Mouse (Mus musculus) left cerebral cortex, postnatal 14 days (tissue): ENCODE results near the gene Gzmm. TPM values are rescaled to one million over a fixed set of nuclear protein-coding genes. Genes with fewer than 3 reads are reported as not detected.
"Not testable (repeated sequence)": the region's sequence is repeated elsewhere in the genome, so short reads cannot be mapped to it uniquely, and the experiment has no call there.

Experiments used
- DNase-seq, 2 experiments: peaks; one replicate each; pipeline ENCODE4 v3.0.0; 2021 to 2022; ENCODE audit warnings: low spot score in 2 of 2, mixed read lengths in 1 of 2
- intact Hi-C: fragments of 180-260 bp; cut with DNase I; formaldehyde crosslinking; loops from one replicate; pipeline ENCODE4 v1.15.1; 2025
- total RNA-seq, 2 experiments: library from RNA; stranded (reverse); gene quantifications; 2 replicates each; pipeline ENCODE4 v1.2.3; 2021

Gene Gzmm
- total RNA-seq, 2 experiments from 2014 or later, result 0.81 to 1.6 TPM

DNA sequence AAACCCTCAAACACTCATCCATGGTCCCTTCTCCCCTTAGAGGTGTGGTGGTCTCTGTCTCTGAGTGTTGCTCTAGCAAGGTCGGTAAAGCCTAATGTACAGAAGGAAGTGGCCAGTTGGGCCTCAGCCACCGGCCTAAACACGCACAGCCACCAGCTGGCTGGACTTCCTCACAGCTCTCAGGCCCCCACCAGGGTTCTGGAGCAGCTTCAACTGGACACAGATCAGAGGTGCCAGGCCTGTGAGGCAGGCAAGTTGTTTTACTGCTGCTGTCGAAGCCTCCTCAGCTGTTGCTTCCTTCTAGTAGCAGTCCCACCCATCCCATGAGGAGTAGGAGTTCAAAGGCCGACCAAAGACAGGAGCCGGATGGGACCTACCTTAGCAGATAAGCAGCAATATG is 9.1 kb downstream of the Gzmm start:
- intact Hi-C loops, result no loop called here

DNA sequence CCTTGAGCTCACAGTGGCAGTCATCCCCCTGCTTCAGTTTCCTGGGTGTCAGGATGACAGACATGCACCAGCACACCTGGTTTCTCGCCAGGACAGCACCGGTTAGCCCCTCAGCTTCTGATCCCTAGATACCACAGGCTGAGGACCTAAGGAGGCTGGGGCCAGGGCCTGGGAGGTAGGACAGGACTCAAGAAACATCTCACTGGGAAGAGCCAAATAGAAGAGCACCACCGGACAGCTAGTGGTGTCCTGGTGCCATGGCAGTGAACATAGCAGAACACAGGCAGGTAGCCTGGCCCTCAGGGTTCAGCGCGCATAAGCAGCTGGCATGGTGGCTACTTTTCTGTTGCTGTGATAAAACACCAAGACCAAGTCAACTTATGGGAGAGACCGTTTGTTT is 9.6 kb downstream of the Gzmm start:
- intact Hi-C loops, result no loop called here

More for the DNA sequence above, 9.1 kb downstream of the Gzmm start:
- no peak for DNase-seq

DNA sequence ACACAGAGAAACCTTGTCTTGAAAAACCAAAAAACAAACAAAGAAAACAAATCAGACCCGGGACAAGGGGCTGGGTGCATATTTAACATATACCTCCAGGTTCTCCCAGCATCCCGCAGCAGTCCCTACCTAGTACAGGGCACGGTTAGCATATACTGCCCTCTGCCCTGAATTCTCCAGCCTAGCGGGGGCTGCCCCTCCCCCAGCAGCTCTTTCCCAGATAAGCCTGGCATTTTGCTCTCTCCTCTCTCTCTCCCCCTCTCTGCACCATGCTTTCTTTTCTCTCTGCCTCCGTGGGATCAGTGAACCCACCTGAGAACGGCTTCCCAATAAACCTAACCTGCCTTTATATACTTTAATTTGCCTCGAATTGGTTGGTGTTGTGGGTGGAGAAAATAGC is 11.9 kb downstream of the Gzmm start:
- intact Hi-C loops, result no loop called here
- DNase-seq, result no peak

More for the DNA sequence above, 9.6 kb downstream of the Gzmm start:
- DNase-seq, result no peak

DNA sequence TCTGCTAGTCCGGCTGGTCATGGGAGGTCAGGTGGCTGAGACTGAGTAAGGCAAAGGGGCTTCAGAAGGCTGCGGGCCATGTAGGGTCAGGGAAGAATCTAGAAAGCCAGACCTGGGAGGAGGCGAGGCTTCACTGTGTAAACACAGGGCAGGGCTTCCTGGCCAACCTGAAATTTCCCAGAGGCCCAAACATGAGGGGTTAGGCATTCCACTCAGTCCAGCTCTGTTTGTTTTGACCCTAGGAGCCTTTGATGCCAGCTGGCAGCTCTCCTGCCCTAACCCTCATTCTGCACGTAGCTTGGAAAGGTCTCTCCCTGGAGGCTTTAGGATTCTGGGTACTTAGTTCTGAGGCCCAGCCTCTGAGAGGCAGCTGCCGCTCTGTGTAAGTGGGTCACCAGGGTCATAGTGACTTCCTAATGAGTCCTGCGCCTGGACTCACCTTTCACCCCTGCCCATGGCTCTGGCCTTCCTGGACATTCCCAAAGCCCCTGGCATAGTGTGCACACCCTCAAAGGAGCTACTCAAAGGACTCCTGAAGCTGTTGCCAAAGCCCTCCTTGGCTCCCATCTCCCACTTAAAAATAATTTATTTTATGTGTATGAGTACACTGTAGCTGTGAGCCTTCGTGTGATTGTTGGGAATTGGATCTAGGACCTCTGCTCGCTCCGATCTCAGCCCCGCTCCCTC is 12.8 kb downstream of the Gzmm start:
- DNase-seq, result no peak
- intact Hi-C loops, result no loop called here

DNA sequence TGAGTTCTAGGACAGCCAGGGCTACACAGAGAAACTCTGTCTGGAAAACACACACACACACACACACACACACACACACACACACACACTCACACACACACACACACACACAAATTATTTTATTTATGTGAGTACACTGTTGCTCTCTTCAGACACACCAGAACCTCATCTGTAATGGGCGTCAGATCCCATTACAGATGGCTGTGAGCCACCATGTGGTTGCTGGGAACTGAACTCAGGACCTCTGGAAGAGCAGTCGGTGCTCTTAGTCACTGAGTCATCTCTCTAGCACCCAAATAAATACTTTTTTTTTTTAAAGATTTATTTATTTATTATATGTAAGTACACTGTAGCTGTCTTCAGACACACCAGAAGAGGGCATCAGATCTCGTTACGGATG is 14.2 kb downstream of the Gzmm start:
- intact Hi-C loops, DNase-seq: not testable (repeated sequence)

DNA sequence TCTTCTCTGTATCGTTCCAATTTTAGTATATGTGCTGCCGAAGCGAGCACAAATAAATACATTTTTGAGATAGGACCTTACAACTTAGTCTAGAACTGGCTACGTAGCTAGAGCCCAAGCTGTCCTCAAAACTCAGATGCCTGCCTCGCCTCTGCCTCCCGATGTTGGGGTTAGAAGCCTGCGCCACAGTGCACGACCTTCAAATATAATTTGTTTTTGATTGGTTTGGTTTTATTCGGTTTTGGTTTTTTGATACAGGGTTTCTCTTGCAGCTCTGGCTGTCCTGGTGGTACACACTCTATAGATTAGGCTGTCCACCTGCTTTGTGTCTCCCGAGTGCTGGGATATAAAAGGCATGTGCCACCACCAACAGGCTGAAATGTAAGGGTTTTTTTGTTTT is 14.7 kb downstream of the Gzmm start:
- intact Hi-C loops, result no loop called here
- no peak for DNase-seq

DNA sequence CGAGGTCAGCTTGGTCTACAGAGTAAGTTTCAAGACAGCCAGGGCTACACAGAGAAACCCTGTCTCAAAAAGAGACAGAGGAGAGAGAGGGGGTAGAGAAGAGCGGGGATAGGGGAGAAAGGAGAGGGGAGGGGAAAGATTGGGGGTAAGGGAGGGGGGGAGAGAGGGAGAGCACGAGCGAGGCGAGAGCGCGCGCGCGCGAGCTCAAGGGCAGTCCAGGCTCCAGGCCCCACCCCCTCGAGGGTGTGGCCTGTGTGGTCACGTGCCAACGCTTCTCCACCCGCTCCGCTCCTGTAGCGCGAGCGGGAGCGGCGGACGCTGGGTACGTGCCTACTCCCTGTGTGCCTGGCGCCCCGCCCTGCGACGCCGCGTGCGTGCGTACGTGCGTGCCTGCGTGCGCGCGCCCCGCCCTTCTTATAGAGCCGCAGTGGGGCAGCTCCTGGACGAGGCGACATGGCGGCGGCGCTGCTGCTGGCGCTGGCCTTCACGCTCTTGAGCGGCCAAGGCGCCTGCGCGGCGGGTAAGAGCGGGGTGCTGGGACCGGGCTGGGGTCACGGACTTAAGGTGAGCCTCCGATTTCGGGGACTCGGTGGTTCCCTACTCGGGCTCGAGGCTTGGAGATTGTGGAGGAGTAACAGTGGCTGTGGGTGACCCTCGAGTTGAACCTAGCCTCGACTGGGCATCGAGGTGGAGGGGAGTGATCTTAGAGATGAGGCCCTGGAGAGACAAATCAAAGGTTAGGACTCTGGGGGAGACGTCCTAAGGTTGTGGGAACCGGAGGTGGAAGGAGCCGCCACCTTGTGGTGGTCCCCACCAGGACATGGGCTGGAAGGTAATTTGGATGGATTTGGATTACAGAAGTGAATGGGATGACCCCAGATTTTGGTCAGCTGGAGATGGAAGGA is 15.5 kb downstream of the Gzmm start, which contains the start of gene Bsg:
Gene Bsg, plus strand, starts transcription at position 427 of the 905 bp plus-strand sequence.
- peak; percentile 99 for DNase-seq
- intact Hi-C loops, result no loop called here

DNA sequence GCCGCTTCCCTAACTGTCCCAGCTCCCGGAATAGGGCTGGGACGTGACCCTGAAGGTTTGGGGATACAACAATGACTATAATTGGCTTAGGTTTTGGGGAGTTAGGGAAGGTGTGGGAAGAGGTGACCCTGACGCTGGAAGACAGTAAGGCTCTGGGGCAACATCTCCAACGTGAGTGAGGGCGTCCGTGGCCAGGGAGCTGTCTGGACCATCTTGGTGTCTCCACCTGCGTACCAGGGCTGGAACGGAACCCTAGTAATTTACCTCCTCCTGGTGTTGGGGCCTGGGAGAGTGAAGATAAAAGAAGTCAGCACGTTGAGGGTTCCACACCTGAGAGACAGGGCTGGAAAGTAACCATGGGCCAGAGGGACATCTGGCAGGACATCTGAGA is 16.1 kb downstream of the Gzmm start:
- no peak for DNase-seq

DNA sequence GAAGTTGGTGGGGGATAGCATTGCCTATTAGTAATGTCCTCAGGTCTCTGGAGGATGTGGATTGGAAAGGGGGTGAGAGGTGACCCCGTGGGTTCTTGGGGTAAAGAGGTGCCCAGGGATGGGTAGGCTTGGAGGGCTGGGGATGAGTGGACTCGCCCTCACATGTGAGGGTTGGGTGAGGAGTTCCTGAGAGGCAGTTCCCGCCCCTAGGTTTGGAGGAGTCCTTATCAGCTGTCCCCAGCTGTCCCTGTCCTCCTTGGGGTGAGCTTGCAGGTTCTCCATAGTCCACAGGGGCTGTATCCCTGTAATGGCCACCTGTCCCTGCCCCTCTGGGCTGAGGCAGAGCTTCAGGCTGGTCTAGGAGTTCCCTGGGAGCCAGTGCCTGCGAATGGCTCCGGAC is 17.1 kb downstream of the Gzmm start:
- intact Hi-C loops, result no loop called here
- DNase-seq, result no peak

More for the DNA sequence above, 16.1 kb downstream of the Gzmm start:
- intact Hi-C loops, result no loop called here

DNA sequence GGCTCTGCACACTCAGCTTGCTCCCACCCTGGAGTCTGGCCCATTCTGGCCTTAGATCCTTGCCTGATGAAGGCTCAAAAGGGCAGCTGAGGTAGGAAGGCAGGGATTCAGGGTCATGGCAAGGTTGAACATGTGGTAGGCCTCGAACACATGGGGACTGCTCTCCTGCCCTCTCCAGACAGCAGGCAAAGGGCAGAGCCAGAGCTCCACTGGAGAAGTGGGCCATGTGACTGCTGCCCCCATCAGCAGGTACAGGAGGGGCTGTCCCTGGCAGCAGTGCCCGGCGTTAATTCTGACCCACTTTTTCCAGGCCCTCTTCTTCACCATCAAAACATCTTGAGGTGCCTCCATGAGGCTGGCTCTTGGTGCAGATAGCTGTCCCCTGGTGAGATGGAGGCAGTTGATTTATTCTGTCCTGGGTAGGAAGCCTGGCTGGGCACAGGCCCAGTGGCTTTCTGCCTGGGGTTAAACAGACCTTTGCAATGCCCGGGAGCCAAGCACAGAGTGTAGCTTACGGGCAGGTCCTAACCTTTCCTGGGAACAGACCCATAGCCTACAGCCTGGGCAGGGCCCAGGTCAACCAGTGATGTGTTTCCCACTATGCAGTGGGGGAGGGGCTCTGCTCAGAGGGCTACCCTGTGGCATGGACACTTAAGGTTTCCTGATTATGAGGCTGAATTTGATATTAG is 17.7 kb downstream of the Gzmm start:
- no peak for DNase-seq
- intact Hi-C loops, result no loop called here

DNA sequence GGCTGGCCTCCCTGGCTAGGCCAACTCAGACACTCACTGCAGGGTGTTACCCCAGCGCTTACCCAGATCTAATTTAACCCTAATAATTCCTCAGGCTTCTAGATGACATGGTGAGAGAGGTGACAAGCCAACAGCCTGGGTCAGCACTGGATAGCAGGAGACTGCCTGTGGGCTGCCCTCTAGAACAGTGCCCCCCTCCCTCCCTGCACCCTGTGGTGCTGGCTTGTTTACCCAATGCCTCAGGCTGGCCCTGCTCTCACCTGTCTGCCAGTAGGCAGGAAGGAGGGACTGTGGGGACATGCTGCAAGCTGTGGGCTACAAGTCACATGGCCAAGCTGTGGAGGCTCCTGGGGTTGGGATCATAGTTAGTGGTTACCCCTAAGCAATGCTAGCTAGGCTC is 18.3 kb downstream of the Gzmm start:
- intact Hi-C loops, result no loop called here
- no peak for DNase-seq

DNA sequence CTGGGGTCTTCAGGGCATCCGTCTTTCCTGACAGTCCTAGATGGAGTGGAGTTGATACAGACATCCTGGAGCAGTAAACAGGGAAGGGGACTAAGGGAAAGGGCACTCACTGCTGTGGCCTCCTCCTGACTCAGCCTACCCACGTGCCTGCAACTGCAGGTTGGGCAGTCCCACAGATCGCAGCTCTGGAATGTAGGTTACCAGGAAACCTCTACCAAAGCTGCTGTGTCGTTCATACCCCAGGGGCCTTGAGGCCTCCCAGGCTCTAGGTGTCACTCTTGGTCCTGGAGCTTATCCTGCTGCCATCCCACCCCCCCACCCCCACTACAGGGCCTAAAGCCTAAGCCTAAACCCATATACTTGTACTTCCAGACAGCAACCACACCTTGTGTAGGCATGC is 18.9 kb downstream of the Gzmm start:
- intact Hi-C loops, result no loop called here
- DNase-seq, result no peak

DNA sequence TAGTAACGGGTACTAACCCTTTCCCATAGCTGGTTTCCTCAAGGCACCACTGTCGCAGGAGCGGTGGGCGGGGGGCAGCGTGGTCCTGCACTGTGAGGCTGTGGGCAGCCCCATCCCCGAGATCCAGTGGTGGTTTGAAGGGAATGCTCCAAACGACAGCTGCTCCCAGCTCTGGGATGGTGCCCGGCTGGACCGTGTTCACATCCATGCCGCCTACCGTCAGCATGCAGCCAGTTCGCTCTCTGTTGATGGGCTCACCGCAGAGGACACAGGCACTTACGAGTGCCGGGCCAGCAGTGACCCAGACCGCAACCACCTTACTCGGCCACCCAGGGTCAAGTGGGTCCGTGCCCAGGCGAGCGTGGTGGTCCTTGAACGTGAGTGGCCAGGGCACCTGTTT is 19.8 kb downstream of the Gzmm start:
- intact Hi-C loops, result no loop called here
- DNase-seq, result no peak

DNA sequence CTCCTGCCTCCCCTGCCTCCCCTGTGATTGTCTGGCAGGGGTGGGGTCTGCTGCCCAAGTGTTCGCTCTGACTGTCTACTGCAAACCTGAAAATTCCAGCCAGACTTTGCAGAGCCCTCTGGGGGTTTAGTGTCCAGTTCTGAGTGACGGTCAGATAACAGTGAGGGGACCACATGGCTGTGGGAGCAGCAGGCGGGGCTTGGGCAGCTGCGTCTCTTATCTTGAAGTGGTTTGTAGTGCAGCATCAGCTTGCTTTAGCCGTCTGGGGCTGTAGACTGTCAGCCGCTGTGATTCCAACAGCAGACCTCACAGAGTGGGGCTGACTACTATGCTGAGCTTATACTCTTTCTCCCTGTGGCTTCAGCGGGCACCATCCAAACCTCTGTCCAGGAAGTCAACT is 20.5 kb downstream of the Gzmm start:
- intact Hi-C loops, result no loop called here
- no peak for DNase-seq

DNA sequence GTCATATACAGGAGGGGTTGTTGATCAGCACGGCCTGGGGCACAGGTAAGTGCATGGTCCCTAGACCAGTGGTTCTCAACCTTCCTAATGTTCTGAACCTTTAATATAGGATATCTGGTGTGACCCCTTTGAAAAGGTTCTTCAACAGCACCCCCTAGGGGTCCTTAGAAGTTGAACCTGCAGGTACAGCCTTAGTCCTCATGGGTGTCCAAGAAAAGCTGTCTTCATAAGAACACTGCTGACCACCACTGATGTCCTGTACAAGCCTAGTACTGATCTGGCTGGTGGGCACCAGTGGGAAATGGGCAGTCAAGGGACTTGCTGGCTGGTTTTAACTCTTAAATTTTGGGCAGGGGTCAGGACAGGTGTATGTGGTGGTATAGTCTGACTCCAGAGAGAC is 23.2 kb downstream of the Gzmm start:
- intact Hi-C loops, result no loop called here
- no peak for DNase-seq

DNA sequence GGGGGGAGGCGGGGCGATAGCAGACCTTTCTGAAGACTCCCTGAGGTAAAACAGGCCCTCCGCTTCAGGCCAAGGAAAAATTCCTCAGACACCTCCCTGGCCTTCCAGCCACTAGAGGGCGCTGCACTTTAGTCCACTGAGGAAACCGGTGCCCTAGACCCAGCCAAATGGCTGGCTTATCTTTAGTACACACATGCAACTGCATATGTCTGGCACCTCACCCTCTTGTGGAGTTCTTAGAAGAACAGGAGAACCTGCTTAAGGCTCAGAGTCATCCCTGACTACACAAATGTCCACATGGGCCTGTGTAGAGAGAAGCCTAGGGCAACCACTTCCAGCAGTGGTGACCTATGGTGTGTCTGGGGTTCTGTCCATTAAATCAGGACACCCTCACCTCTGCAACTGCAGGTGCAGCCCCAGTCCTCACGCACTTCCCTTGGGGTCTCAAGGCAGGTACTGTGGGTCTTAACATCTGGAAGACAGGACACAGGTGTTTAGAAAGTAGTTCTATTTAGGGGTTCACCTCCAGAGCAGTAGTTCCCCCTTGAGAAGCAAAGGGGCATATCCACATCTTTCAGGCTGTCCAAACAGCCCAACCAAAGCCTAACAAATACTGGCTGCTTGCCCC is 23.8 kb downstream of the Gzmm start:
- peak; percentile 84 to 90 for DNase-seq

DNA sequence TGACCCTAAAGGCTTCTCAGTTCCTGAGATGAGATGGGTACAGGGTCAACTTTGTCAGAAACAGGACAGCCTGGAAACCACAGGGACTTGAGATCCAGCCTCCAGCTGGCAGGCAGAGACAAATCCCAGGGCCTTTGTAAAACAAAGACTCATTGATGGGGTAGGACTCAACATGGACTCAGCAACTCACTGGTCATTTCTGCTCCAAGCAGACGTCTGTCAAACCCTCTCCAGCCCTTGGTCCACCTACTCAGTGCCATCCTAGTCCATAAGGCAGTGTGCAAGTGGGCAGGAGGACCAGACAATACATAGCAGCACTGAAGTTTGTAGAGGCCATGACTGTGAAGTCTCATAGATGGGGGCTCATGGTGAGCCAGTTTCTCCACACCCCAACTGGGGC is 24.3 kb downstream of the Gzmm start:
- DNase-seq, result no peak
- intact Hi-C loops, result no loop called here

More for the DNA sequence above, 23.8 kb downstream of the Gzmm start:
- intact Hi-C loops, result no loop called here

DNA sequence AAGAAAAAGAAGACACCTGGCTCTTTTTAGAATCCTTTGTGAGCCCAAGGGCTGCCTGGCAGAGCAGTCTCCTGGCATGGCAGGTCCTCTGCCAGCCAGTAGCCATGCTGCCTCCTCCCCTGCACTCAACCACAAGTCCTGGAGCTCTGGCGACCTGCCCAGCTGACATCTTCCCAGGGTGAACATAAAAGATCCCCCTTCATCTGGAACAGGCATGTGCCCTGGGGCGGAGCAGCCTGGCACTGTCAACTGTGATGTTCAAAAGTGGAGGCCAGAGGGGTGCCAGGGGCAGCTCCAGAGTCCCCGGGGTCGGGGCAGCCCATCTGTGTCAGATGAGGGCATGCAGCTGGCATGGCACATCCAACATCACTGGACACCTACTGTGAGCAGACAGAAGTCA is 26.2 kb downstream of the Gzmm start:
- DNase-seq, result no peak
- intact Hi-C loops, result no loop called here

DNA sequence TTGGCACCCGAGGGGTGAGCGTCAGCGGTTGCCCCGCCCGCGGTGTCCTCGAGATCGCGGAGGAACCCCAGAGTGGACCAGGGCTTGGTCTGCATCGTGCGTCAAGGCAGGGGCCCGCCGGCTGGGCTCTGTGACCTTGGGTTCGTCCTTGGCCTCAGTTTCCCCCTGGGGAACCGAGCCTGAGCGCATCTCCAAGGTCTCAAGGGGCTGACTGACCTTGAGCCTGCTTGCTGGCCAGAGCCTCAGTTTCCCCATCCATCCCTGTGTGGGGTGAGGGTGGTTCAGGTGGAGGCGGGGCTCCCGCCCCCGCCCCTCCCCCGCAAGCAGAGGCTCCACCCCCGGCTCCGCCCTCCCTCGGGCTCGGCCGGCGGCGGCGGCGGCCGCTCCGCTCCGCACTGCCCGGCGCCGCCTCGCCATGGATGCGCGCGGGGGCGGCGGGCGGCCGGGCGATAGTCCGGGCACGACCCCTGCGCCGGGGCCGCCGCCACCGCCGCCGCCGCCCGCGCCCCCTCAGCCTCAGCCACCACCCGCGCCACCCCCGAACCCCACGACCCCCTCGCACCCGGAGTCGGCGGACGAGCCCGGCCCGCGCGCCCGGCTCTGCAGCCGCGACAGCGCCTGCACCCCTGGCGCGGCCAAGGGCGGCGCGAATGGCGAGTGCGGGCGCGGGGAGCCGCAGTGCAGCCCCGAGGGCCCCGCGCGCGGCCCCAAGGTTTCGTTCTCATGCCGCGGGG is 27.6 kb downstream of the Gzmm start, which contains the start of gene Hcn2:
Gene Hcn2, plus strand, starts transcription at position 381 of the 734 bp plus-strand sequence.
- intact Hi-C loops, result no loop called here
- DNase-seq, result no peak
